In genomic region chr15:103313495-103314095, GRCm38 (mm10) we compare ENCODE assay signal across 9 mouse cellular contexts. TPM values are rescaled to one million over a fixed set of nuclear protein-coding genes. Genes with fewer than 3 reads are reported as not detected.
DNase-seq lines count a peak whose midpoint lies in the region; ATAC-seq lines count a peak whose summit lies in the region.
"Had no signal": no experiment of that assay in that cellular context is flagged by ENCODE, and none has a peak within 500 bp of the region (broad histone marks: within the 10 kb centered on the region; RNA-seq: fewer than 3 reads in every experiment).

No protein-coding gene starts in this region.

- peaks cover 10% of the 10 kb centered on the region; the same call in 1 of the 2 replicates for H3K4me1 ChIP-seq in embryonic facial prominence, embryonic 14.5 days (ENCODE audit: control insufficient read depth, insufficient read depth, low read length)
- peaks cover 11% of the 10 kb centered on the region for H3K4me1 ChIP-seq in hindbrain, embryonic 11.5 days (replicated peaks; ENCODE audit: control insufficient read depth, insufficient read depth, low read length)
- H3K4me1 ChIP-seq in limb, embryonic 11.5 days (ENCODE audit: control insufficient read depth, insufficient read depth, low read length) = peaks cover 18% of the 10 kb centered on the region
- peaks cover 8% of the 10 kb centered on the region; the same call in 1 of the 2 replicates for H3K4me1 ChIP-seq in midbrain, embryonic 14.5 days (ENCODE audit: control insufficient read depth, insufficient read depth, low read length)

- H3K27ac ChIP-seq in embryonic facial prominence, embryonic 14.5 days (replicated peaks; ENCODE audit: low read depth, low read length) = no peak overlapping the region
- H3K27ac ChIP-seq in hindbrain, embryonic 11.5 days (ENCODE audit: low read depth, low read length) = no peak overlapping the region
- H3K27ac ChIP-seq in limb, embryonic 11.5 days (replicated peaks; ENCODE audit: low read depth, low read length) = no peak overlapping the region
- 0 out of 2 replicates have a peak overlapping the region, but pooled peaks have one; percentile 2 for H3K27ac ChIP-seq in midbrain, embryonic 14.5 days (replicated peaks; ENCODE audit: low read depth, low read length)
- H3K27ac ChIP-seq: liver, embryonic 15.5 days had no signal

- no peak for ATAC-seq in embryonic facial prominence, embryonic 14.5 days (ENCODE audit: low read depth)
- ATAC-seq in hindbrain, embryonic 11.5 days (ENCODE audit: low FRiP score) = no peak
- no peak for ATAC-seq in limb, embryonic 11.5 days (ENCODE audit: insufficient number of reproducible peaks, low FRiP score, low TSS enrichment, low read depth)
- no peak for ATAC-seq in midbrain, embryonic 14.5 days (ENCODE audit: low FRiP score, low TSS enrichment)

- H3K9me3 ChIP-seq in embryonic facial prominence, embryonic 14.5 days (ENCODE audit: control insufficient read depth, low read length) = no peaks in the 10 kb centered on the region
- no peaks in the 10 kb centered on the region for H3K9me3 ChIP-seq in hindbrain, embryonic 11.5 days (ENCODE audit: control insufficient read depth, low read length)
- no peaks in the 10 kb centered on the region for H3K9me3 ChIP-seq in limb, embryonic 11.5 days (ENCODE audit: control insufficient read depth, low read length)
- no peaks in the 10 kb centered on the region for H3K9me3 ChIP-seq in midbrain, embryonic 14.5 days (ENCODE audit: control insufficient read depth, low read length)
- H3K9me3 ChIP-seq: liver, embryonic 15.5 days had no signal

- H3K4me3 ChIP-seq in embryonic facial prominence, embryonic 14.5 days (ENCODE audit: low read depth, low read length) = no peak overlapping the region
- no peak overlapping the region for H3K4me3 ChIP-seq in hindbrain, embryonic 11.5 days (ENCODE audit: low read depth, low read length)
- no peak overlapping the region for H3K4me3 ChIP-seq in limb, embryonic 11.5 days (ENCODE audit: low read depth, low read length)
- no peak overlapping the region for H3K4me3 ChIP-seq in midbrain, embryonic 14.5 days (replicated peaks; ENCODE audit: low read depth, low read length)
- H3K4me3 ChIP-seq: liver, embryonic 15.5 days had no signal

- intact Hi-C loops in gastrocnemius, postnatal 14 days (cut with DNase I; ENCODE audit: low total_unique reads) = no loop called here

- peaks cover 29% of the 10 kb centered on the region for H3K36me3 ChIP-seq in embryonic facial prominence, embryonic 14.5 days (ENCODE audit: control insufficient read depth, insufficient read depth, low read length)
- no peaks in the 10 kb centered on the region for H3K36me3 ChIP-seq in hindbrain, embryonic 11.5 days (ENCODE audit: control insufficient read depth, insufficient read depth, low read length)
- H3K36me3 ChIP-seq in limb, embryonic 11.5 days (ENCODE audit: control insufficient read depth, insufficient read depth, low read length) = no peaks in the 10 kb centered on the region
- peaks cover 36% of the 10 kb centered on the region for H3K36me3 ChIP-seq in midbrain, embryonic 14.5 days (ENCODE audit: control insufficient read depth, insufficient read depth, low read length)

- whole genome bisulfite sequencing in embryonic facial prominence, embryonic 14.5 days = 21% methylated on average over 18 of the region's 18 CpGs
- 11% methylated on average over 18 of the region's 18 CpGs for WGBS in hindbrain, embryonic 11.5 days
- WGBS in limb, embryonic 11.5 days = 16% methylated on average over 18 of the region's 18 CpGs
- WGBS in midbrain, embryonic 14.5 days = 8% methylated on average over 18 of the region's 18 CpGs

- peak; percentile 30 for DNase-seq in gastrocnemius, postnatal 14 days
- DNase-seq in gastrocnemius, postnatal 25 days = no peak
- DNase-seq in ZHBTc4 (ENCODE audit: low read depth, low spot score) = peak; percentile 83
- DNase-seq in embryonic facial prominence, embryonic 14.5 days (ENCODE audit: low spot score) = peak; percentile 89
- DNase-seq in hindbrain, embryonic 11.5 days (ENCODE audit: low spot score) = peak; percentile 87
- peak; percentile 73 for DNase-seq in limb, embryonic 11.5 days (ENCODE audit: low spot score)
- peak; percentile 93 for DNase-seq in midbrain, embryonic 14.5 days
- DNase-seq in thymus, postnatal 4 days = peak; percentile 62

- H3K9ac ChIP-seq in embryonic facial prominence, embryonic 14.5 days (ENCODE audit: low read depth, low read length) = no peak overlapping the region
- H3K9ac ChIP-seq in hindbrain, embryonic 11.5 days (ENCODE audit: low read depth, low read length) = peak overlapping the region; percentile 42; the same call in 1 of the 2 replicates
- no peak overlapping the region for H3K9ac ChIP-seq in limb, embryonic 11.5 days (ENCODE audit: low read length)
- 0 out of 2 replicates have a peak overlapping the region, but pooled peaks have one; percentile 13 for H3K9ac ChIP-seq in midbrain, embryonic 14.5 days (replicated peaks; ENCODE audit: low read length)
- H3K9ac ChIP-seq: liver, embryonic 15.5 days had no signal

- no peak overlapping the region; the same call in 1 of the 2 replicates for H3K4me2 ChIP-seq in embryonic facial prominence, embryonic 14.5 days (ENCODE audit: low read depth, low read length)
- peak overlapping the region; percentile 50 for H3K4me2 ChIP-seq in hindbrain, embryonic 11.5 days (replicated peaks; ENCODE audit: low read depth, low read length)
- no peak overlapping the region for H3K4me2 ChIP-seq in limb, embryonic 11.5 days (ENCODE audit: low read depth, severe bottlenecking)
- peak overlapping the region; percentile 42; the same call in 1 of the 2 replicates for H3K4me2 ChIP-seq in midbrain, embryonic 14.5 days (ENCODE audit: low read length)

- H3K27me3 ChIP-seq in embryonic facial prominence, embryonic 14.5 days (replicated peaks; ENCODE audit: control insufficient read depth, insufficient read depth, low read length) = no peaks in the 10 kb centered on the region
- H3K27me3 ChIP-seq in hindbrain, embryonic 11.5 days (ENCODE audit: control insufficient read depth, insufficient read depth, low read length) = no peaks in the 10 kb centered on the region
- H3K27me3 ChIP-seq in limb, embryonic 11.5 days (ENCODE audit: control insufficient read depth, insufficient read depth, low read length) = no peaks in the 10 kb centered on the region
- H3K27me3 ChIP-seq in midbrain, embryonic 14.5 days (ENCODE audit: control insufficient read depth, insufficient read depth, low read length) = no peaks in the 10 kb centered on the region; the same call in 1 of the 2 replicates

RNA-seq across cellular contexts. Expression of gene Gpr84, which starts 3.2 kb away (rescaled TPM):
- not detected for total RNA-seq in gastrocnemius, postnatal 14 days (2021)
- total RNA-seq in gastrocnemius, postnatal 25 days (2021) = not detected
- 0.13 and 0.47 TPM in 2 replicates for polyA plus RNA-seq in embryonic facial prominence, embryonic 14.5 days (2014; fragmentation: Nextera tagmentation; extraction: Ambion mirVana)
- 0.11 and 0.34 TPM in 2 replicates for polyA plus RNA-seq in hindbrain, embryonic 11.5 days (2014; fragmentation: Nextera tagmentation; extraction: Ambion mirVana)
- 0.31 TPM in 1 of 2 replicates, not detected in the other for polyA plus RNA-seq in limb, embryonic 11.5 days (2014; fragmentation: Nextera tagmentation; extraction: Ambion mirVana)
- polyA plus RNA-seq in midbrain, embryonic 14.5 days (2014; fragmentation: Nextera tagmentation; extraction: Ambion mirVana) = 0.16 and 0.26 TPM in 2 replicates

RNA-seq across cellular contexts. Expression of gene Zfp385a, which starts 26.3 kb away (rescaled TPM):
- 10 to 100 TPM; 31.3 to 32.1 TPM for total RNA-seq in gastrocnemius, postnatal 14 days (2021)
- total RNA-seq in gastrocnemius, postnatal 25 days (2021) = 10 to 100 TPM; 17.0 to 77.5 TPM
- polyA plus RNA-seq in embryonic facial prominence, embryonic 14.5 days (2014; fragmentation: Nextera tagmentation; extraction: Ambion mirVana) = 18.4 and 19.0 TPM in 2 replicates
- polyA plus RNA-seq in hindbrain, embryonic 11.5 days (2014; fragmentation: Nextera tagmentation; extraction: Ambion mirVana) = 19.7 and 22.2 TPM in 2 replicates
- 19.2 and 22.9 TPM in 2 replicates for polyA plus RNA-seq in limb, embryonic 11.5 days (2014; fragmentation: Nextera tagmentation; extraction: Ambion mirVana)
- 18.3 and 20.9 TPM in 2 replicates for polyA plus RNA-seq in midbrain, embryonic 14.5 days (2014; fragmentation: Nextera tagmentation; extraction: Ambion mirVana)

RNA-seq across cellular contexts. Expression of gene Copz1, which starts 41.1 kb away (rescaled TPM):
- total RNA-seq in gastrocnemius, postnatal 14 days (2021) = 10 to 100 TPM; 38.0 to 38.5 TPM
- 10 to 100 TPM; 31.4 to 32.3 TPM for total RNA-seq in gastrocnemius, postnatal 25 days (2021)
- 274 and 289 TPM in 2 replicates for polyA plus RNA-seq in embryonic facial prominence, embryonic 14.5 days (2014; fragmentation: Nextera tagmentation; extraction: Ambion mirVana)
- polyA plus RNA-seq in hindbrain, embryonic 11.5 days (2014; fragmentation: Nextera tagmentation; extraction: Ambion mirVana) = 310 and 313 TPM in 2 replicates
- 320 and 334 TPM in 2 replicates for polyA plus RNA-seq in limb, embryonic 11.5 days (2014; fragmentation: Nextera tagmentation; extraction: Ambion mirVana)
- 197 and 231 TPM in 2 replicates for polyA plus RNA-seq in midbrain, embryonic 14.5 days (2014; fragmentation: Nextera tagmentation; extraction: Ambion mirVana)

RNA-seq across cellular contexts. Expression of gene Itga5, which starts 53.0 kb away (rescaled TPM):
- 10 to 100 TPM; 22.5 to 25.7 TPM for total RNA-seq in gastrocnemius, postnatal 14 days (2021)
- total RNA-seq in gastrocnemius, postnatal 25 days (2021) = 10 to 100 TPM in 1 of 2 experiments, 1 to 10 TPM in 1; 9.5 to 15.2 TPM
- 63.4 TPM in 2 replicates for polyA plus RNA-seq in embryonic facial prominence, embryonic 14.5 days (2014; fragmentation: Nextera tagmentation; extraction: Ambion mirVana)
- polyA plus RNA-seq in hindbrain, embryonic 11.5 days (2014; fragmentation: Nextera tagmentation; extraction: Ambion mirVana) = 16.4 and 20.0 TPM in 2 replicates
- polyA plus RNA-seq in limb, embryonic 11.5 days (2014; fragmentation: Nextera tagmentation; extraction: Ambion mirVana) = 28.6 and 31.7 TPM in 2 replicates
- 3.5 and 6.4 TPM in 2 replicates for polyA plus RNA-seq in midbrain, embryonic 14.5 days (2014; fragmentation: Nextera tagmentation; extraction: Ambion mirVana)

RNA-seq across cellular contexts. Expression of gene Nfe2, which starts 55.4 kb away (rescaled TPM):
- total RNA-seq in gastrocnemius, postnatal 14 days (2021) = not detected
- total RNA-seq in gastrocnemius, postnatal 25 days (2021) = not detected
- 2.1 and 2.5 TPM in 2 replicates for polyA plus RNA-seq in embryonic facial prominence, embryonic 14.5 days (2014; fragmentation: Nextera tagmentation; extraction: Ambion mirVana)
- 4.7 and 5.0 TPM in 2 replicates for polyA plus RNA-seq in hindbrain, embryonic 11.5 days (2014; fragmentation: Nextera tagmentation; extraction: Ambion mirVana)
- polyA plus RNA-seq in limb, embryonic 11.5 days (2014; fragmentation: Nextera tagmentation; extraction: Ambion mirVana) = 5.4 and 7.7 TPM in 2 replicates
- 0.49 and 0.62 TPM in 2 replicates for polyA plus RNA-seq in midbrain, embryonic 14.5 days (2014; fragmentation: Nextera tagmentation; extraction: Ambion mirVana)

Comparison
In these comparisons a context has a peak if more than half of its experiments do, and no peak if none do; other contexts are left out.
1. H3K4me2 ChIP-seq: peak in hindbrain, embryonic 11.5 days (single experiment) and midbrain, embryonic 14.5 days (single experiment); none in embryonic facial prominence, embryonic 14.5 days (single experiment) and limb, embryonic 11.5 days (single experiment).
2. H3K9ac ChIP-seq: peak in hindbrain, embryonic 11.5 days (single experiment) and midbrain, embryonic 14.5 days (single experiment); none in embryonic facial prominence, embryonic 14.5 days (single experiment) and limb, embryonic 11.5 days (single experiment).